Mouse (Mus musculus) E14TG2a.4 (cell line): ENCODE measurements at regions not wholly inside any gene's neighbourhood (a gene's known extent, or its start where the extent isn't known, plus 50 kb on each side); places are given as distances from the start of the nearest gene placed in this dataset.

ENCODE experiments used
- CTCF ChIP-seq: conservative IDR thresholded peaks from 2 replicates; pipeline ENCODE4 v1.5.1; 2014; ENCODE audit warnings: low read length
- NANOG ChIP-seq: IDR thresholded peaks from 2 replicates; pipeline ENCODE4 v1.6.1; 2014; ENCODE audit warnings: borderline replicate concordance, low read length, mixed read lengths
- POU5F1 ChIP-seq: IDR thresholded peaks from 2 replicates; pipeline ENCODE4 v1.6.1; 2014; ENCODE audit warnings: low read length, borderline replicate concordance

DNA sequence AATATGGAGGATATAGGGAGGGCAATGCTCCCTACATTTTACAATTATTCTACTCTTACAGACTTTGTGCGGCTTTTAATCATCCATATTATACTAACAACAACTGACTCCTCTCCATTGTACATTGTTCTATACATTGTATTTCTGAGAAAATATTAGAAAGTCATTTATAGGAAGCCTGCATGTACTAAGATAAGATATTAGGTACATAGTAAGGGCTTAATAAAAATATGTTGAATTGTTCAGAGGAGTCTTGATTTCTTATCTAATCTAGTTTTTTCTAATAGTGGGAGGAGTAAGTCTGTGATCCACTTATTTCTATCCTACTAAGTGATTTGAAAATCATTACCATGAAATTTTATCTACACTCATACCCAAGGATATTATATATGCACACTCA lies 94.8 kb upstream of the Rgs1 start:
- TF ChIP-seq CTCF (no peak), NANOG (no peak), POU5F1 (no peak)
